In genomic region chr15:61365511-61365910, GRCm38 (mm10) we compare ENCODE assay signal across 16 mouse cellular contexts.
"Had no signal": no experiment of that assay in that cellular context is flagged by ENCODE, and none has a peak within 500 bp of the region (broad histone marks: within the 10 kb centered on the region; RNA-seq: fewer than 3 reads in every experiment).

No protein-coding gene starts in this region.

- H3K4me1 ChIP-seq: liver, embryonic 12.5 days; midbrain, embryonic 10.5 days; midbrain, embryonic 12.5 days; neural tube, embryonic 13.5 days; neural tube, embryonic 15.5 days had no signal

- H3K9ac ChIP-seq: liver, embryonic 12.5 days; liver, embryonic 14.5 days; midbrain, embryonic 12.5 days; neural tube, embryonic 13.5 days; neural tube, embryonic 15.5 days had no signal

- H3K4me2 ChIP-seq: liver, embryonic 12.5 days; midbrain, embryonic 12.5 days; neural tube, embryonic 13.5 days; neural tube, embryonic 15.5 days had no signal

- H3K27ac ChIP-seq: liver, embryonic 12.5 days; liver, embryonic 14.5 days; midbrain, embryonic 10.5 days; midbrain, embryonic 12.5 days; neural tube, embryonic 13.5 days had no signal

- H3K9me3 ChIP-seq: liver, embryonic 12.5 days; midbrain, embryonic 10.5 days; midbrain, embryonic 12.5 days; neural tube, embryonic 13.5 days; neural tube, embryonic 15.5 days had no signal

- DNase-seq: retina, postnatal 1 day; right cerebral cortex, adult 18-20 months; right cerebral cortex, postnatal 25 days; right cerebral cortex, postnatal 4 days; spleen, adult 18-20 months; thymus, adult 18-20 months; thymus, postnatal 14 days; thymus, postnatal 36 days had no signal

- H3K36me3 ChIP-seq: liver, embryonic 12.5 days; midbrain, embryonic 10.5 days; midbrain, embryonic 12.5 days; neural tube, embryonic 13.5 days; neural tube, embryonic 15.5 days had no signal

- ATAC-seq: liver, embryonic 12.5 days; midbrain, embryonic 16.5 days had no signal

- H3K4me3 ChIP-seq: liver, embryonic 12.5 days; midbrain, embryonic 10.5 days; midbrain, embryonic 12.5 days; myocyte; neural tube, embryonic 13.5 days; neural tube, embryonic 15.5 days had no signal

- H3K27me3 ChIP-seq: liver, embryonic 12.5 days; midbrain, embryonic 12.5 days; neural tube, embryonic 13.5 days; neural tube, embryonic 15.5 days had no signal
